Mouse (Mus musculus): ENCODE results near the gene Rpl11.

DNA sequence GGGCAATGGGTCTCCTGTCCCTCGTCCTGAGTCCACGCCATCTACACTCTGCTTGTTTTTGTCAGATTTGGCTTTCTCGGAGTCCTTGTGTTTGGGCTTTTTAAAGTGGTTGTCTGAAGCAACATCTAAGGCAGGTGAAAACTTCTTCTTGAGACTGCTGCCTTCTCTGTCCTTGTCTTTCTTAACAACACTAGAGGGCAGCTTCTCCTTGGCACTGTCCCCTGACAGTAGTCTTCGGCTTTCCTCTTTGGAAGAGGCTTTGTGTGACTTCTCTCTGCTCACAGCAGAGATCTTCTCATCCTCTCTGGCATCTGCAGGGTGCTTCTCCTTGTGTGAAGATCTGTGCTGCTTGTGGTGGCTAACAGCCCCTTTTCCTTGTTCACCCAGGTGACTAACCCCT lies 42.6 kb downstream of the Rpl11 start:
- TF ChIP-seq CTCF (IDR thresholded peaks at IDR 0.05; ENCODE audit: low read depth) = no peak
- TF ChIP-seq EP300 (IDR thresholded peaks at IDR 0.05; ENCODE audit: low read depth) = no peak
